Mouse (Mus musculus) limb, embryonic 14.5 days (tissue): Measurements from ENCODE around the gene Gal3st2b. TPM values are rescaled to one million over a fixed set of nuclear protein-coding genes. Genes with fewer than 3 reads are reported as not detected.
"Not testable (repeated sequence)": the region's sequence is repeated elsewhere in the genome, so short reads cannot be mapped to it uniquely, and the experiment has no call there.

Experiments used
- ATAC-seq: fragments of 200-750 bp; cut with Nextera tagmentation; 2 replicates; pipeline ENCODE4 v1.8.0; 2017; ENCODE audit warnings: low read depth, moderate number of reproducible peaks, moderate TSS enrichment; ENCODE audit not compliant: low FRiP score
- DNase-seq: peaks from one replicate; pipeline ENCODE4 v3.0.0-alpha.2; 2015; ENCODE audit warnings: low spot score
- H3K27ac ChIP-seq: fragments of 300-500 bp; sonication (generic); replicated peaks from 2 replicates; pipeline ENCODE4 v1.5.1; 2014; ENCODE audit warnings: low read depth, mild to moderate bottlenecking, low read length, moderate library complexity, mixed read lengths
- H3K27me3 ChIP-seq: fragments of 300-500 bp; sonication (generic); 2 replicates; pipeline ENCODE4 v1.6.1; 2014; ENCODE audit warnings: low read length, mixed read lengths; ENCODE audit not compliant: control insufficient read depth, insufficient read depth
- H3K36me3 ChIP-seq: fragments of 300-500 bp; sonication (generic); 2 replicates; pipeline ENCODE4 v1.6.1; 2014; ENCODE audit warnings: mild to moderate bottlenecking, low read length, moderate library complexity, mixed read lengths; ENCODE audit not compliant: control insufficient read depth, insufficient read depth
- H3K4me1 ChIP-seq: fragments of 300-500 bp; sonication (generic); 2 replicates; pipeline ENCODE4 v1.6.1; 2014; ENCODE audit warnings: antibody characterized with exemption, low read length, mixed read lengths; ENCODE audit not compliant: control insufficient read depth, insufficient read depth
- H3K4me2 ChIP-seq: fragments of 300-500 bp; sonication (generic); replicated peaks from 2 replicates; pipeline ENCODE4 v1.6.1; 2014; ENCODE audit warnings: low read depth, mild to moderate bottlenecking, low read length, moderate library complexity; ENCODE audit not compliant: severe bottlenecking
- H3K4me3 ChIP-seq: fragments of 300-500 bp; sonication (generic); replicated peaks from 2 replicates; pipeline ENCODE4 v1.5.1; 2014; ENCODE audit warnings: low read length
- H3K9ac ChIP-seq: fragments of 300-500 bp; sonication (generic); 2 replicates; pipeline ENCODE4 v1.6.1; 2014; ENCODE audit warnings: mild to moderate bottlenecking, low read depth, low read length, moderate library complexity; ENCODE audit not compliant: severe bottlenecking
- H3K9me3 ChIP-seq: fragments of 300-500 bp; sonication (generic); 2 replicates; pipeline ENCODE4 v1.6.1; 2016; ENCODE audit warnings: low read length; ENCODE audit not compliant: control insufficient read depth
- WGBS: fragments of 180-500 bp; shearing (Covaris S2); extraction: QIAGEN DNeasy Blood & Tissue Kit; methylation state at CpG from one replicate; pipeline ENCODE4 v1.1.7; 2014; 5-methylcytosine and 5-hydroxymethylcytosine counted together
- polyA plus RNA-seq, 2 experiments: library from polyadenylated mRNA; depleted of rRNA in 1 of 2; stranded (reverse) in 1 of 2; unstranded in 1 of 2; fragments of >200 nt; fragmentation: Nextera tagmentation in 1 of 2; extraction: Ambion mirVana in 1 of 2; gene quantifications; 2 replicates each; pipeline versions ENCODE4 v1.2.1 to v1.2.3; 2012 to 2014

Gal3st2b gene
- polyA plus RNA-seq, 2 experiments, result 0.18 TPM; not detected in 1

DNA sequence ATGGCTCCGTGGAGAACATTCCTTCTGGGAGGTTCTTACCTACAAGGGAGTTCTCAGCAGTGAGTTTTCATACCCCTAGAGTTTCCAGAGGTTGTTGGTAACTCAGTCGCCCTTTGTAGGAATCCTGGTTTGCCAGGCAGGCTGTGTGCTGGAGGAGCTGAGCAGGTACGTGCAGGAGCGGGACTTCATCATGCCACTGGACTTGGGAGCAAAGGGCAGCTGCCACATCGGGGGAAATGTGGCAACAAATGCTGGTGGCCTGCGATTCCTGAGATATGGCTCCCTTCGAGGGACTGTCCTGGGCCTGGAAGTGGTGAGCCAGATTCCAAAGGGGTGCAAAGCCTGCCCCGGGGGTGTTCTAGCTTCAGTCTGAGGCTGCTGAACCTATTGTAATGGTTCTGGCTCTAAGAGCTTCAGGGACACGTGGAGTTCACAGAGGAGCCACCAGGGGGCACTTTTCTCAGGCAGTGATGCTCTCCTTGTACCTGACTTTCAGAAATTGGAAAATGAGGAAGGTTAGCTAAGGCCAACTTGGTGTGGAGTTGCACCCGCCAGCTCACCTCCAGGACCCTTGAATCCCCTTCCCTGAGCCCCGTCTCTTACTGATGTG is 9.0 kb upstream of the Gal3st2b start:
- no CpG with 5 or more reads among the region's 11 CpGs for WGBS
- ATAC-seq, H3K9me3 ChIP-seq, H3K27me3 ChIP-seq, DNase-seq, H3K4me3 ChIP-seq, H3K4me2 ChIP-seq, H3K36me3 ChIP-seq, H3K4me1 ChIP-seq, H3K27ac ChIP-seq, H3K9ac ChIP-seq: not testable (repeated sequence)

DNA sequence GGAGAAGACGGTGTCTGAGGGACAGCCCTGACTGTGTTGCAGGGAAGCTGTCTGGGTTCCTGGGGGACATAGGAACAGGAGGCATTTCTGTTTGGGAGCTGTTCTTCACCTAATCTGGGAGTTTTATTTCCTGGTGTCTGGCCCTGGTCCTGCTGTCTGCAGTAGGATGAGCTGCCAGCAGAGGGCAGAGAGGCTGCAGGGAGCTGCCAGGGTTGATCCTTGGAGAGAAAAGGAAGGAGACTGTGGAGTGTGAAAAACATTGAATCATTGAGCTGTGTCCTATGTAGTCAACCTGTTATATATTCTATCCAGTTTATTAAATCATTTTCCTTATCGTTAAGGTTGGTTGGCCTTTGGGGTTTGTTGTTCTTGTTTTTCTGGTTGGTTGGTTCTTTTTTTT is 6.2 kb upstream of the Gal3st2b start:
- H3K9ac ChIP-seq, H3K9me3 ChIP-seq, DNase-seq, H3K4me2 ChIP-seq, H3K4me1 ChIP-seq, H3K27ac ChIP-seq, H3K36me3 ChIP-seq, H3K4me3 ChIP-seq, H3K27me3 ChIP-seq: not testable (repeated sequence)
- ATAC-seq, result peak; percentile 47; the same call in 1 of the 2 replicates
- no CpG with 5 or more reads among the region's 2 CpGs for WGBS

DNA sequence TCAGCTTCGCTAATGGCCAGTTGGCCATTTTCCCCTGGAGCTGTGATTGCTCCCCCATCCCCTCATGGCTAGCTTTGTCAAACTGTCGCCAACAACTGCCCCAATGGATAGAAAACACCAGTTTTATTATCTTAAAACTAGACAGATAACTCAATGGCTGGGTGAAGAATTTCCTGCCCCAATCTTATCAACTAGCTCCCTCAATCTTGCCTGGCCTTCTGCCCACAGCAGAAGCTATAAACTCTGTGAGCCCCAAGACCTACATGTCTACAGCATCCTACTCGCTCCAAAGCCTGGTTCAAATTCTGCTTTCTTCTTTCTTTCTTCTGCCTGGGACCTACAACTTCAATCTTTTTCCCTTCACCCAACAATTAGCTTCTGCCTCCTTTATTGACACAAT is 951 bp upstream of the Gal3st2b start:
- not testable (repeated sequence) for H3K9ac ChIP-seq, DNase-seq, H3K27me3 ChIP-seq, H3K4me3 ChIP-seq, H3K27ac ChIP-seq, H3K36me3 ChIP-seq, H3K4me2 ChIP-seq, H3K4me1 ChIP-seq, ATAC-seq, H3K9me3 ChIP-seq
- WGBS, result 78% methylated on average over 3 of the region's 3 CpGs

DNA sequence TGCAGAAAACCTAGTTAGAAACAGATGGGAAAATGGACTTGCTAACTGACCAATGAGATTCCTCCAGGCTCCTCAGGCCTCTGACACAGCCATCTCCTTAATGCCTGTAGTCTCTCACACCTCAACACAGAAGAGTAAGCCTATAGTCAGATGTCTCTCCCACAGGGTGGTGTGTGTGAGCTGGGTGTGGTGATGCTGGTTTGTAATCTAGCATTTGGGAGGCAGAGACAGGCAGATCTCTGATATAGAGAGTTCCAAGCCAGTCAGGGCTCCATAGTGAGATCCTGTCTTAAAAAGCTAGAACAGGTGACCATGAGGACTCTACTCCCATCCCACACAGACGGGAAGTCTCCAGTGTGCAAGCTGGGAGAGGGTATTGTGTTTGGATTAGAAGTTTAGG is 664 bp downstream of the Gal3st2b start:
- not testable (repeated sequence) for H3K4me3 ChIP-seq, H3K9ac ChIP-seq, H3K4me2 ChIP-seq, H3K4me1 ChIP-seq, H3K36me3 ChIP-seq, ATAC-seq, DNase-seq, H3K27me3 ChIP-seq, H3K27ac ChIP-seq, H3K9me3 ChIP-seq
- WGBS, result 50% methylated on average over 1 of the region's 1 CpGs

DNA sequence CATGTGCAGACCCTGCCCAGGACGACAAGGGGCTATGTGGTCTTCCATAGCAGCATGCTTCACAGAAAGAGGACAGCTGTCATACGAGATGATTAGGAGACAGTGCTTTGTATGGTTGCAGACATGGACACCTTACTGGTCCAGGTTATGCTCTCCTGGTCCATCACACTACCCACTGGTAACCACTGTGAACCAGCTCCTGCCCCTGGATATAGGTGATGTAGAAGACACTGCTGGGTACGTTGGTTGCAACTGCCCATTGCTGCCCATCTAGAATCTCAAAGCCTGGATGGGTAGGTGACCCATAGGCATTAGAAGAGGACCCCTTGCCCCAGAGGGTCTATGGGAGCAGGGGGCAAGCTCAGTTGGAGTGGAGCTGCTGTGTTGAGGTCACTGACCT is 1.2 kb downstream of the Gal3st2b start:
- DNase-seq, H3K4me1 ChIP-seq, H3K27ac ChIP-seq, H3K36me3 ChIP-seq, ATAC-seq, H3K9ac ChIP-seq, H3K4me3 ChIP-seq, H3K27me3 ChIP-seq, H3K9me3 ChIP-seq, H3K4me2 ChIP-seq: not testable (repeated sequence)
- WGBS, result 77% methylated on average over 3 of the region's 3 CpGs

DNA sequence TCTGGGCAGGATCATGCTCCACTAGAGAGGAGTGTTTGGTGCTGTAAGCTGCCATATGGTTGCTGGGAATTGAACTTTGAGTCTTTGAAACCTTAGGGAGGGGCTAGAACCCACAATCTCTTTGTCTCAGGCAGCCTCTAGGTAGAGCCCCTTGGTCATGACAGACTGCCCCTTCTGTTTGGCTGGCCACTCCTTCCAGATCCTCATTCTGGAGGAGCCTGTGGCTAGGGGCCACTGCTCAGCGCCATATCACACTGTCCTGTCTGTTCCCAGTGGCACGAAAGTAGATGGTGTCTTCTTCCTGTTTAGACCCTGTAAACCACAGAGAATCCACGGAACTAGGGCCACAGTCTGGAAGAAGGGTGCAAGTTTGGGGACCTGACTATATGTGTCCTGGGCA is 4.5 kb downstream of the Gal3st2b start:
- DNase-seq, H3K9me3 ChIP-seq, ATAC-seq, H3K4me3 ChIP-seq, H3K36me3 ChIP-seq, H3K4me1 ChIP-seq, H3K9ac ChIP-seq, H3K27ac ChIP-seq, H3K4me2 ChIP-seq, H3K27me3 ChIP-seq: not testable (repeated sequence)
- 91% methylated on average over 3 of the region's 3 CpGs for WGBS

DNA sequence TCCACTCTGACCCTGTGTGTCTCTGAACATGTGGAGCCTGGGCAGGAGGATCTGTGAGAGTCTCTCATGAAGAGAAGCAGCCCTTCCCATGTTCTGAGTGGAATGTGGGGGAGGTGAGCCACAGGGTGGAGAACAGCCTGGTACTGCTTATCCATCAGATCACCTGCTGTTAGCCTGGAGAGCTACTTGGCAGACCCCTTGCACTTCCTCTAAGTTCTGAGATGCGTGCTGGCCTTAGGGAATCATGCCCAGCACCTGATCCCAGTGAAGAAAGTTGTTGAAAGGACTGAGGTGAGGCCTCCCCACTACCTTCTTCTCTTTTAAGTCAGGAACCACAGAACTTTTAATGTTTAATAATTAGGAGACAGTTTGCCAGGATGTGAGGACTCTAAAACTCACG is 5.0 kb downstream of the Gal3st2b start:
- H3K36me3 ChIP-seq, DNase-seq, H3K4me1 ChIP-seq: not testable (repeated sequence)

DNA sequence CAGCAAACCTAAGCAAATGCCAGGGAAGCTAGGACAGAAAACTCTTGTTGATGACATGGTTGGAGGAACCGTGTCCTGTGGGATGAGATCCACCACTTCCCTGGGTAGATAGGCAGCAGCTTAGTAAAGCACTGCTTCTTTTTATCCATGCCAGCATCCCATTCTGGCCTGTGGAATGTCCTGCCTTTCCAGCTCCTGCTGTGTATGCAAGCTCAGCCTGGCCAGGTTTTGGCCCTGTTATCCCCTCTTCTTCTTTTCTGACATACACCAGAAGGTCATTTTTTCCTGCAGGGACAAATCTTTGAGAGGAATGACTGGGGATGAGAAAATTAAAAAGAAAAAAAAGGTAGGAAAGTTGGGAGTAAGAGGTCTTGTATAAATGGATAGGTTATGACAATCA is 17.3 kb downstream of the Gal3st2b start:
- H3K9me3 ChIP-seq, ATAC-seq, H3K36me3 ChIP-seq, H3K27me3 ChIP-seq, DNase-seq, H3K27ac ChIP-seq, H3K4me1 ChIP-seq, H3K9ac ChIP-seq, H3K4me3 ChIP-seq, H3K4me2 ChIP-seq: not testable (repeated sequence)
- WGBS, result 94% methylated on average over 1 of the region's 1 CpGs

More for the DNA sequence above, 5.0 kb downstream of the Gal3st2b start:
- not testable (repeated sequence) for ATAC-seq, H3K9me3 ChIP-seq, H3K27ac ChIP-seq, H3K27me3 ChIP-seq, H3K4me3 ChIP-seq, H3K4me2 ChIP-seq, H3K9ac ChIP-seq
- WGBS, result 45% methylated on average over 2 of the region's 2 CpGs
